Mouse (Mus musculus): ENCODE data around the gene Gm20388.

The Gm20388 gene

DNA sequence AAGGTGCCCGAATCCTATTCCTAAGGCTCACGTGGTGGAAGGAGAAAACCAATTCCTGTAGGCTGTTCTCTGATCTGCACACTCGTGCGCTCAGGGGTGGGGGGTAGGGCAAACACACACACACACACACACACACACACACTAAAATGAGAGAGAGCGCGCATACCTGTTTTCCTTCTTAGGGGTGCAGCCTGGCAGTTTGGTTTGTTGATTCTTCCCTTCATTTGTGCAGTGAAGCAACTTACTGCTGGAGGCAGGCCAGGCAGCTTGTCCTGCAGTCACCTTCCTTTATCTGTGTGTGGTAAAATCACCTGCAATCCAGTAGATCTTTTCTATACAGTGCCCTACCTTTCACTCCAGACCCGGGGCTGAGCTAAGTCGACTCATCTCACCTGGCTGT is 3846.3 kb downstream of the Gm20388 start:
- no peak for DNase-seq

DNA sequence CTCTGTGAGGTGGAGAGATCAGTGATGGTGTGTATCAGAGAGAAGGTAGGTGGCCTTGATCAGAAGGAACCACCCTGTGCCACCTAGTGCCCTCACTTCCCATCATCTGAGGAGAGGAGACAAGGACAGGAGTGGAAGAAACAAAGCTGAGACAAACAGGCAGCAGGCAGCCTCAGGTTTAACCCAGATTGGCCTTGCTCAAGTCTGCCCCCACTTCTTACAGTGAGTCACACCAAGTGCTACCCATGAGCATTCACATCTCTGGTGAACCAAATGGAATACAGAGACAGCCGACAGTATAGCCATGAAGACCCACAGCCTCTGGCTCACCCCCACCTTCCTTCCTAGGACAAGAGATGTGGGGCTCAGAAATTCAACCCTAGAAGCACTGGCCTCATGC is 3848.3 kb downstream of the Gm20388 start:
- no peak for DNase-seq

DNA sequence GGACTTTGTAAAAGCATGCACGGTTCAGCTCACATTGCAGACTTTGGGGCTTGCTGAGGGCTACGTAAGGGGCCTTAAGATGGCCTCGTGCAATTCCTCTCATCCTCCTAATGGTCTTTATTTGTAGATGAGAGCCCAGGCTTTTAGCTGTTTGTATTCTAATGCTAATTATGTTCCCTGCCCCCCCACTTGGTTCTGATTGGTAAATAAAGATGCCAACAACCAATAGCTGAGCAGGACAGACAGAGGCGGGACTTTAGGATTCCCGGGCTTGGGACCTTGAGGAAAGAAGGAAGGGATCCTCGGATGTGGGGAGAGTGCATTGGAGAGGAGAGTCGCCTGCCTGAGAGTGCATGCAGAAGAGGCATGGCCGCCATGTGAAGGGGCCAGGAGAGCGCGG is 3849.3 kb downstream of the Gm20388 start:
- no peak for DNase-seq

DNA sequence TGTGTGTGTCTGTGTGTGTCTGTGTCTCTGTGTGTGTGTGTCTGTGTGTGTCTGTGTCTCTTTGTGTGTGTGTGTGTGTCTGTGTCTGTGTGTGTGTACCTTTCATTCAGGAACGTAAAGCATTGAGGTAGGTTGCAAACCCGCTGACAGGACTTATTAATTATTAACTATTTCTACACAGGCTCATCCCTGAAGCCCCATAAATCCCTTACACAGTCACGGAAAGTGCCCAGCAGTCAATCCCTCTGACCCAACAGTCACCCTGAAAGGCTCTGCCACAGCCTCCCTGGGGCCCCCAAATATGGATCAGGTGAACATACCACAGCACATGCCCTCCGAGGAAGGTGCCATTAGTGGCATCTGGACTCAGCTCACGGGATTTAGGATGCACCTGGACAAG is 3849.9 kb downstream of the Gm20388 start:
- DNase-seq: no peak

DNA sequence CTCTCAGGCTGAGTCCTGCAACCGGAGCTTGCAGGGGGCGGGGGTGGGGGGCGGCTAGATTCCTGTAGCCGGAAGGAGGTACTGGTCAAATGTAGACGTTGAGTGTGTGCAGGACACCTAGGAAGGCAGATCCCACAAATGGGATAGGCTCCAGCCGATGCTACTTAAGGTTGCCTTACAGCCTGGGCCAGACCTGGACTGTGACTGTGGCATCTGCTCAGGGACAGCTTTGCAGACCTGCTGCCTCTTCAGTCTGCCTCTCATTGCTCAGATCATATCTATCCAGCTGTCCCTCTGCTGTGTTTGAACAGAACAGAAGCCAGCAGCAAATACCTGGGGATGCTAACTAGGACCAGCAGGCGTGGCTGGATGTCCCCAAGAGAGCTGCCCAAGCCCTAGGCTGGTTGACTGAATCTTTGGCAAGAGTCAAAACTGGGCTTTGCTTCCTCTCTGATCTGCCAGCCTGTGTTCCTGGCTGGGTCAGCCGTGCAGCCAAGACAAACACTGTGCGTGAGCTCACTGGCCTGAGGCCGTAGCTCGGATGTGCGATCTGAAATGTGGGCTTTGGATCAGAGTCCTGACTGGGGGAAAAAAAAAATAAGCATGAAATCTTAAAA is 3850.7 kb downstream of the Gm20388 start:
- DNase-seq: peak; percentile 53

DNA sequence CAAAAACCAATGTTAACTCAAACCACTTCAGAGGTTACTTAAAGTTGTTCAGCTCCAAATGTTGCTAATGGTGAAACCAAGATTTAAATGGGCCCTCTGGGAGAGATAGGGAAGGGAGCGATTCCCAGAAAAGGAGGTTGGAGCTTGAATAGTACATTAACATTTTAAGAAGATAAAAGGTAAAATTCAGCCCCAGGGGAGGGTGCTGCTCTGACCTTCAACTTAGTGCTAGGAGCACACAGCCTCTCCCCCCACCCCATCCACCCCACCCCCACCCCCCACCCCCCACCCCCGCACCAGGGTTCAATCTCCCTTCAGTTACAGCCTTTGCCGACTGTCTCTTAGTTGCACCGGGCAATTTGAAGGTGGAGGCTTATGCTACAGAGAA is 3851.2 kb downstream of the Gm20388 start:
- DNase-seq: no peak

DNA sequence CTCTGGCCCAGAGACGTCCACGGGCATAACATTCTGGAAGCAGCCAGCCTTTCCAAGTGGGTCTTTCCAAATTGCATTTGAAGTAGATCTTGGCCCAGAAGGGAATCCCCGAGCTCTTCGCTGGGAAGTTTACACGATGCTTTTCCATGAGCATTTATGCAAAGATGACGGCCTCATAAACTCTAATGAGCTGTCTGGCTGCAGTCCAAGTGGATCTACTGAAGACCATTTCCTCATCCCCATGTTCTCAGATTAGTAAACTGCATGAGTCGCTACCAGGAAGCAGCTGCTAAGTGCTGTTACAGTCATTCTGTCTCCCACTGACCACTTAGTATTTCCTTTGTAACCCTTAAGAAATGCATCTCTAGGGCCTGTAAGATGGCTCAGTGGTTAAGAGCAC is 3852.7 kb downstream of the Gm20388 start:
- DNase-seq: peak; percentile 87

DNA sequence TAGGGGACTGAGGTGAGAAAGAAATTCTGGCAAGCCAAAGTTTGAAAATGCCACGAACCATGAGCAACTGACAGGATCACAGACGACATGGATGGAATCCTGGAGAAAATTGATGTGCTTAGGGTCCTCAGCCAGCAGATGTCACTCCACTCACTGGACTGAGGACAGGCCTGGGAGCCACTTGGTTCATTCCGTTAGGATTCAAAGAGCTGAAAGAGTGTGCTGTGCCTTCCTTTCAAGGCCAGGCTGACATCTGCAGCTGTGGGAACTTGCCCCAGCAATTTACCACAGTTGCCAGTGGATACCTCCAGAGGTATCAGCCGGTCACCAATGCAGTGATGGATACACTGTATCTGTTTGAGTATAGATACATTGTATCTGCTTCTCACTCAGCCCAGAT is 3854.0 kb downstream of the Gm20388 start:
- DNase-seq: no peak

DNA sequence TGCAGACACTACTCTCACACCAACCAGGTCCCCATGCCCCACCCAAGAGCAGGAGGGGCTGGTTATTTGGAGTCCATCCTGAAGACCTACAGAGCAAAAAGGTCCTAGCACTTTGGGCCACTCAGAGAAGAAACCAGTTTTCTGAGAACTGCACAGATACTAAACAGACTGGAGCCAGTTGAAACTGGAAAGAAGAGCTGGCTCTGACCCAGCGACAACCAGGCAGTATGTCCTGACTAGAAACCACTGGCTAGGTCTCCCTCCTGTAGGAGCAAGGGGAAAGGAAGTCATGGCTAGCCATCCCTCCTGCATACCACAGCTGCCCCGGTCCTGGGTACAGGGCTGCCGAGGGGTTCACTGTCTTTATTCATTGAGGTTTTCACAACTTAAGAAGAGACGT is 3855.9 kb downstream of the Gm20388 start:
- DNase-seq: no peak

DNA sequence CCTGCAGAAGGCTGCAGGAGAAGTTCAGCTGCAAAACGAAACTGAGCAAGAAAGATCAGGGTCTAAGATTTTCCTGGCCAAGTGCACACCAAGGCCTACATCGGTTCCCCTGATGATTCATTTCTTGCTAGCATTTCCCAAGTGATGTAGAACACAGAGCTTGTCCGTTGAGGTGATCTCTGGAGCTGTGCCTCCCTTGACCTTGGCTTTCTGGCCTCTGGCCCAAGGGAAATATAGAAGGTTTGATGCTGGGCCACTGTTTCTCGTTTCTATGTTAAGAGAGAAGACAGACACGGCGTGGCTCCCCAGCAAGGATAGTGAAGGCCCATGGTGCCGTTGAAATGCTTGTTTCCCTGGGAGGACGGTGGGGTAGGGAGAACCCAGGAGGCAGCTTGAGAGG is 3857.2 kb downstream of the Gm20388 start:
- no peak for DNase-seq

DNA sequence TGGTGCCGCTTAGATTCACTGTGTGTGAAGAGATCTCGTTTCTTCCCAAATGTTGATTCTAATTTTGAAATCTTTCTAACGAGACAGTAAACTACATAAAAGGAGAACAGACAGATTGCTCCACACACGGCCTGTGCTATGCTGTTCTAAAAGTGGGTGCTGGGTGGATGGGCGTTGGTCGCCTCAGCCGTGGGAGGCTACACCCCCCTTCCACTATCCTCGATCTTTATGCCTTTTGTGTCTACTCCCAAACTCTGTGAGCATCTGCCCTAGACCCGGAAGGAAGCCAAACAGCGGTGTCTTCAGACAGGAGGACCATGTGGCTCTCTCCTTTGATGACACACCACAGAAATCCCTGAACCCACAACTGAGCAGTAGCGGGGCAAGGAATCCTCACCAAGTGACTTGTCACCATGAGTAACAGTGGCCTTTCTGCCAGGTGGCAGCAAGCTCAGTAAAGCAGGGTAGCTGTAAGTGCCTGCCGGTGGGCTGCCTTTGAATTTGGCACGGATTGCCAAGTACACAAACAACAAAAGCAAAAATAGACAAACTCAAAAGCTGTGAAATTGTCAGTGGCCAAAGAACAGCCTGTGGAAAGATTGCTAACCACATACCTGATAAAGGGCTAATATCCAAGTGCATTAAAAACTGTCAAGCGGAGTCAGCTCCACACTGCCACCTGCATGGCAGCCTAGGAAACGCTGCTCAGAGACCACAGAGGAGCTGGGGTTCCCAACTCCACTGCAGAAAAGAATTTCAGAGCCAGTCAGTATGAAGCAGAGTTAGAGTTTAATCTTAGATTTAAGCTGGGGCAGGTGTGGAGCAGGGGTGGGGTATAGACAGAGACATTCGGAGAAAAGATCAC is 3858.1 kb downstream of the Gm20388 start:
- peak; percentile 77 for DNase-seq

DNA sequence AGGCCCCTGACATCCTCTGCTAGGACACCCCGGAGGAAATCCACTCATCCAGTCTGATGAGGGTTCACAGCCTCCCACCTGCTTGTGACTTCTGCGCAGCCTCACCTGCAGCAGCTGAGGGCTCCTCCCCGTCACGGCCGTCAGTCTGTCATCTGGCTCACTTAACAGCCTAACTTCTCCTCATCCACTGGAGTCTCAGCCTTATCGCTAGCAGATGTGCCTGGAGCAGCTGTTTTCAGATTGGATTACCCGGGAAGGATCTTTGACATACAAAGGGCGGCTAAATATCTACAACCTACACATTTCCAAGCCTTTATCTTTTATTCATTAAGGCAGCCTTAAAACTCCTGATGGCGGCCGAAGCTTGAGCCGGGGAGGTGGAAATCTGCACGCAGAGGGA is 3862.8 kb downstream of the Gm20388 start:
- DNase-seq: no peak

DNA sequence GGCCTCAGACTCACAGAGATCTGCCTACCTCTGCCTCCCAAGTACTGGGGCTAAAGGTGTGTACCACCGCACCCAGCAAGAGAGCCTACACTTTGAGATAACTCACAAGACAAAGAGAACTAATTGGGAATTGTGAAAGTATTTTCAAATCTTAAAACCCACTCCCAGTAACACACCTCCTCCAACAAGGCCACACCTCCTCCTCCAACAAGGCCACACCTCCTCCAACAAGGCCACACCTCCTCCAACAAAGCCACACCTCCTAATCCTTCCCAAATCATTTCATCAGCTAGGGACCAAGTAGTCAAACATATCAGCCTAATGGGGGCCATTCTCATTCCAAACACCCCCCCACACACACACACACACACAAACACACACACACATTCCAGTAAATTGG is 3863.8 kb downstream of the Gm20388 start:
- DNase-seq: no peak

DNA sequence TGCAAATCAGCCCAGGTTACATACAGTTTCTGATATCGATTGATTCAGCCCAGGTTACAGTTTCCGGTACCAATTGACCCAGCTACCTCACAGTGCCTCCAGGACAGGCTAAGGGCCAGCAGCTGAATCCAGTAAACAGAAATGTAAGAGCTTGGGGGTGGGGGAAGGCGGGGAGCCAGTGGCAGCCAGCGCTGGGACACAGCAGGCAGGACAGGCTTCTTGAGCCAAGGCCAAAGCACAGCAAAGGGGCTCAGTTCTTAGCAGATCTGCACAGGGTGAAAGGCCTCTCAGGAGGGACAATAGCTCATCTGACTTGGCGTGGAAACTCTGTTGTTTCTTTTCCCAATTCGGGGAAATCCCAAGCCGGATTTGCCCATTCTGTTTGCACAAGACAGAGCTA is 3866.7 kb downstream of the Gm20388 start:
- peak; percentile 52 for DNase-seq

DNA sequence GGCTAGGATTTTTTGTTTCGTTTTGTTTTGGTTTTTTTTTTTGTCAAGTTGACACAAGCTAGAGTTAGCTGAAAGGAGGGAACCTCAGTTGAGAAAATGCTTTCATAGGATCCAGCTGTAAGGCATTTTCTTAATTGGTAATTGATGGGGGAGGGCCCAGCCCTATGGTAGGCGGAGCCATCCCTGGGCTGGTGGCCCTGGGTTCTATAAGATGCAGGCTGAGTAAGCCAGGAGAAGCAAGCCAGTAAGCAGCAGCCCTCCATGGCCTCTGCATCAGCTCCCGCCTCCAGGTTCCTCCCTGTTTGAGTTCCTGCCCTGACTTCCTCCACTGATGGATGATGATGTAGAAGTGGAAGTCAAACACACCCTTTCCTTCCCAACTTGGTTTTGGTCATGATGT is 3869.8 kb downstream of the Gm20388 start:
- no peak for DNase-seq

DNA sequence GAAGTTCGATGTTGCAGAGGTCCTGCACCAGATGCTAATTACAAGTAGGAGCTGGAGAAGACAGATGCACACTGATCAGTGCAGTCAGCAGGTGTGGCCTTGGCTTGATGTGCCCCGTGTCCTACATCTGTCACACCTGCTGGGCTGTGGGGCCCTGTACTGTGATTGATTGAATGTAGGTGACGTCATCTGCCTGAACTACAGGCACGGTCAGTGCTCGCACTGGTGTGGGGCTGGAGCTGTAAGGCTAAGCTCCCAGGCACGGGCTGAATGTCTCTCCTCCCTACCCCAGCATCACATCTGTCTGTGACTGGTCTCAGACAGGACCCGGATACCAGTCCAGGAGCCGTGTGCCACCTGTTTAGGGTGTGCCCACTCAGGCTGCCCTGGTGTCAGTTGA is 3870.6 kb downstream of the Gm20388 start:
- DNase-seq: no peak

DNA sequence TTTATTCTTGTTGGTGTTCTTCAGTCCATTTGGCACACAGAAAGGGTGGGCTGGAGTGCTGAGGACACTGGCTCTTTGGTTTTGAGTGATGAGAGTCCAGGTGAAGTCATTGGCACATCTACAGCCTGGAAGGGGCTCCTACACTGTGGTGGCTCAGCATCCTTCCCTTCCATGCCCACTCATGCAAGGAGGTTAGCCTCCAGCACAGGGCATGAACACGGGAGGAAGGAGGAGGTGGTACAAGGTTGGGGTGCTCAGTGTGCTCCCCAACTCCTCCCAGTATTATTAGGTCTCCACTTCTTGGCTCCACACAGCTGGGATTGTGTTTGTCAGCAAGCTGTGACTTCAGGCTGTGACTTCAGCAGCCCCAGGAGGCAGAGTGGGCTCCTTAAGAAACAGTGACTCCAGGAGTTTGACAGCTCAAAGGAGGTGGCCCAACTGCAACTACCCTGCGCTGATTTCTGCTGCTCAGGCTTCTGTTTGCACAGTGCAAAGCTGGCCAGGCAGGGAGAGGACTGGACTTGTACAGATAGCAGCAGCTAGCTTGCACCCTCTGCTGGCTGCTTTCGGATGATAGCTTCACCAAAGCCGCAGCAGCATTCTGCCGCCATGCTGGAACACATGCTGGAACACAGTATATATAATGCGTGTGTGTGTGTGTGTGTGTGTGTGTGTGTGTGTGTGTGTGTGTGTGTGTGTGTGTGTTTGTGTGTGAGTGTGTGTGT is 3873.0 kb downstream of the Gm20388 start:
- DNase-seq: peak; percentile 92

DNA sequence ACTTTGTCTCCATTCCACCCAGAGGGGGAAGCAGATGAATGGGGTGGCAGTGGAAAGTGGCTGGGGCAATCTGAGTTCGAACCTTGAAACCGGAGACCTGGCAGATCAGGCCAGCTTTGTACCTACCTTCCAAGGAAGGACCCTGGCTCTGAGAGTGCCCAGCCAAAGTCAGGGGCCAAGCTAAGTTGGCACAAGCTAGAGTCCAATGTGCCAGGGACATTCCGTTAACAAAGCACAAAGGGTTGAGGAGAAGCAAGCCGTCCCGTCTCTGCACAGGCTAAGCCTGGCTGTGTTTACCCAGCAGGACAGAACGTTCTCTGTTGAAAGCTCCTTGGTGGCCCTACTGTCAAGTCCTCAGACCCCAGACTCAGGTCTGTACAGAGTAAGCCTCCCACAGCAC is 3875.5 kb downstream of the Gm20388 start:
- no peak for DNase-seq

DNA sequence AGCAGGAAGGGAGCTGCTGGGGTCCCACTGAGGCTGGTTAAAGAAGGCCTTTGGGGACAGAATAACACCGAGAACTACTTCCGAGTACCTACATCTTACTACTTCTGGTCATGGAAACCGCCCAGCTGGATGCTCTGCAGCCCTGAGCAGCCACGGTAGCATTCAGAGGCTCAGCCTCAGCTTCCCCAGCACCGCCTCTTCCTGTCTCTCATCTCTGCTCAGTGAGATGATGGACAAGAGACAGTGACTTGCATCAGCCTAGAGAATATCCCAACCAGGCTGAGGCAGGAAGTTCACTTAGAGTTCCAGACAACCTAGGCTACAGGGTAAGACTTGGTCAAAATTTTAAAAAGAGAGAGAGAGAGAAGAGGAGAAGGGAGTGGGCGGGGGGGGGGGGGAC is 3876.0 kb downstream of the Gm20388 start:
- no peak for DNase-seq

DNA sequence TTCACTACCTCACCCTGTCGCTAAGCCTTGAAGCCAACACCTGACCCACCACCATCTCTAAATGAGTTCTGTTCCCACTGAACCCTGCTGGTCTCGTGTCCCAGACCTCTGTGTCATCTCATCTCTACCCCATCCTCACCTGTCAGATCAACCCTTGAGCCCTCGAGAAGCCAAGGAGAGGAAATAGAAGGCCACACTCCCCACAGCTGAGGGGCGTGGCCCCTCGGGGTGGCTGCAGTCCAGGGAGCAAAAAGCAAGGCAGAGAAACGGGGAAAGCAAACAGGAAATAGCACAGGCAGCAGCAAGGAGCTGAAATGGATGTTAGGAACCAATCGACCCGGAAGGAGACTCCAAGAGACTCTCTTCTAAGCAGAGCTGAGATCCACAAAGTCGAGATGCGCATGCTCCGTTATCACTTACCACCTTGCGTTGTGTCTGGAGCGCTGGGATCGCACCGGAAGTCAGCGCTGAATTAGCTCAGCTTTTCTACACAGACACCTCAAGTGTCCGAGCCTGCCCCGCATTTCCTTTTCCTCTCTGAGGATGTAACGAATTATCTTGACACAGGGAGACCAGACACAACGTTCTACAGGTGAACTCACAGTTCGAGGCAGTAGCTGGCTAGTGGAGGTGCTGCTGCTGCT is 3876.7 kb downstream of the Gm20388 start:
- no peak for DNase-seq

DNA sequence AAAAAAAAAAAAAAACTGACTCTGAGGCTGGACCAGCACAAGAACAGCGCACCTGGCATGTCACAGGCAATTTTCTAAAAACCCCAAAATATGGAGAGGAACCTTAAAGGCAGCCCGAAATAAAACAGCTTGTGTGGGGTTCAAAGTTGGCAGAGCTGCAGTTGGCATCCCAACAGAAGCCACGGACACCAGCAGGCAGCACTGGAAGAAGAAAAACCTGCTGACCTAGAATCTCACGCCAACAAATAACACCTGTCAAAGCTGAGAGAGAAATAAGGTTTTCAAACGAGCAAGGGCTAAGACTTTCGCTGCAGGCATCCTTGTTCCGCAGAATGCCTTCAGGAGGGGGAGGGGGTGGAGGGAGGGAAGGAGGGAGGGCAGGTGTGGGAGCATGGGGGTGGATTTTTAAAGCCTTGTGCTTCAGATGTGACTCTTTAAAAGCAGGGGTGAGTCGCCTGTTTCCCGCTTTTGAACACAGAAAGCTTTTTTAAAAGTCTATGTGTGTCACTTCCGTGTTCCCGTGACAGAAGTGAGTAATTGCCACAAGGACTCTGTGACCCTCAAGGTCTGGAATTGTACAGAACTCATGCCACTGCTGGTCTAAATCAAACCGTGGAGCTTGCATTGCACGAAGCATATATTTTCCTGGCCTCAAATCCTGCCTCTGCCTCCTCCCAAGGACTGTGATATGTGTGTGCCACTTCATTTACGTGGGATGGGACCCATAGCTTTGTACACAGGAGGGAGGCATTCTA is 3878.0 kb downstream of the Gm20388 start:
- no peak for DNase-seq

DNA sequence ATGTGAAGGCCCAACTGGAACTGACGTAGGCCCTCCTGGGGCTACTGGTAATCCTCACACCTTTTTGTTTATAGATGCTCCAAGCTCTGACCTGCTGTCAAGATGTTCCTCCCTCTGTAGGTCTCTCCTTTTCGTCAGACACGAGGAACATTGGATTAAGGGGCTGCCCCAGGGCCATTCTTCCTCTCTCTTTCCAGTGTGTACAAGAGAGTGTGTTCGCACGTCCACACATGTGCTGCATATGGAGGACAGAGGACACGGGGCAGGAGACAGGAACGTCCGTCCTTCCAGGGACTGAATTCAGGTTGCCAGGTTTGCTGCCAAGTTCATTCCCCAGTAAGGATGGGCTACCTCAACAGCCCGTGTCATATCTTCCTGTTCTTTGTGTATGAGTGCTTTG is 3878.8 kb downstream of the Gm20388 start:
- no peak for DNase-seq

DNA sequence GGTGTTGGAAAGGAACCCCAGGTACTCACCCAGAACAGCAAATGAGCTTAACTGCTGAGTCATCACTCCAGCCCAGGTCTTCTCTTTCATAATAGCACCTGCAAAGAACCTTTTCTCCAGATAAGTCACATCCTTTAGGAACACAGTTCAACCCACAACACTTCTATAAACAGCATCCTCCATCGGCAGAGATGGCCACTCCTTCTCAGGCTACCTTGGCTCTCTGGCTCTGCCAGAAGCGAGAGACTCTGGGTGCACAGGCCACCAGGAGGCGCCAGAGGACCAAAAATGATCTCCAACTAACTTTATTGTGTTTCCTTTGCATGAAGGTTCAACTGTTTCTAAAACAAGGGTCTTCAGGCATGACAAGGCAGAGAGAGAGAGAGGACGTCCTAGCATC is 3879.3 kb downstream of the Gm20388 start:
- peak; percentile 94 for DNase-seq
